Mouse (Mus musculus) liver, embryonic 14.5 days (tissue): Measurements from ENCODE around the gene Chka. TPM values are rescaled to one million over a fixed set of nuclear protein-coding genes. Genes with fewer than 3 reads are reported as not detected.

ENCODE experiments used
- ATAC-seq: fragments of 200-750 bp; cut with Nextera tagmentation; 2 replicates; pipeline ENCODE4 v1.8.0; 2017; ENCODE audit warnings: moderate number of reproducible peaks, mild to moderate bottlenecking, moderate library complexity; ENCODE audit not compliant: insufficient read depth
- DNase-seq, 3 experiments: peaks; one replicate each; pipeline ENCODE4 v3.0.0-alpha.2; 2012 to 2013; ENCODE audit warnings: low read depth in 3 of 3, low spot score in 3 of 3
- H3K27ac ChIP-seq: fragments of 300-500 bp; sonication (generic); 2 replicates; pipeline ENCODE4 v1.5.1; 2014; ENCODE audit warnings: moderate library complexity, mild to moderate bottlenecking, control low read depth, inconsistent platforms
- H3K27me3 ChIP-seq: fragments of 300-500 bp; sonication (generic); 2 replicates; pipeline ENCODE4 v1.6.1; 2014; ENCODE audit warnings: mild to moderate bottlenecking, low read length, moderate library complexity; ENCODE audit not compliant: control insufficient read depth, insufficient read depth
- H3K36me3 ChIP-seq: fragments of 300-500 bp; sonication (generic); replicated peaks from 2 replicates; pipeline ENCODE4 v1.6.1; 2014; ENCODE audit warnings: low read depth; ENCODE audit not compliant: control insufficient read depth, insufficient read depth
- H3K4me1 ChIP-seq, 2 experiments: fragments of 200-500 bp in 1 of 2; fragments of 300-500 bp in 1 of 2; sonication (generic) in 1 of 2; replicated peaks; 2 replicates each; pipeline ENCODE4 v1.6.1; 2012 to 2014; ENCODE audit warnings: antibody characterized with exemption in 1 of 2, inconsistent platforms in 1 of 2, low read length in 1 of 2; ENCODE audit not compliant: control insufficient read depth in 2 of 2, insufficient read depth in 2 of 2
- H3K4me2 ChIP-seq: fragments of 300-500 bp; sonication (generic); 2 replicates; pipeline ENCODE4 v1.6.1; 2014; ENCODE audit warnings: low read depth, mild to moderate bottlenecking, control low read depth, moderate library complexity
- H3K4me3 ChIP-seq, 2 experiments: fragments of 200-500 bp in 1 of 2; fragments of 300-500 bp in 1 of 2; sonication (generic) in 1 of 2; 2 replicates each; pipeline ENCODE4 v1.5.1; 2012 to 2014; ENCODE audit warnings: low read depth in 2 of 2, low read length in 2 of 2, mild to moderate bottlenecking in 2 of 2, control low read depth in 1 of 2, inconsistent platforms in 1 of 2, moderate library complexity in 1 of 2; ENCODE audit not compliant: insufficient read depth in 1 of 2
- H3K9ac ChIP-seq: fragments of 300-500 bp; sonication (generic); replicated peaks from 2 replicates; pipeline ENCODE4 v1.6.1; 2014; ENCODE audit warnings: mild to moderate bottlenecking, control low read depth, moderate library complexity
- H3K9me3 ChIP-seq: fragments of 300-500 bp; sonication (generic); 2 replicates; pipeline ENCODE4 v1.6.1; 2016; ENCODE audit warnings: low read length, mixed read lengths; ENCODE audit not compliant: control insufficient read depth
- CTCF ChIP-seq: IDR thresholded peaks from 2 replicates; pipeline ENCODE4 v1.5.1; 2016; ENCODE audit warnings: antibody characterized with exemption, low read depth, control low read depth
- EP300 ChIP-seq: IDR thresholded peaks from 2 replicates; pipeline ENCODE4 v1.6.1; 2016; ENCODE audit warnings: antibody characterized with exemption, low read depth
- whole genome bisulfite sequencing: fragments of 180-500 bp; shearing (Covaris S2); extraction: QIAGEN DNeasy Blood & Tissue Kit; methylation state at CpG from one replicate; pipeline ENCODE4 v1.1.7; 2014; ENCODE audit not compliant: insufficient replicate concordance; 5-methylcytosine and 5-hydroxymethylcytosine counted together
- polyA plus RNA-seq, 2 experiments: library from polyadenylated mRNA; depleted of rRNA in 1 of 2; stranded (reverse) in 1 of 2; unstranded in 1 of 2; fragments of >200 nt; fragmentation: Nextera tagmentation in 1 of 2; extraction: Ambion mirVana in 1 of 2; gene quantifications; 2 replicates each; pipeline versions ENCODE4 v1.2.1 to v1.2.3; 2012 to 2014

The Chka gene
- polyA plus RNA-seq, 2 experiments = 10.3 to 17.0 TPM

DNA sequence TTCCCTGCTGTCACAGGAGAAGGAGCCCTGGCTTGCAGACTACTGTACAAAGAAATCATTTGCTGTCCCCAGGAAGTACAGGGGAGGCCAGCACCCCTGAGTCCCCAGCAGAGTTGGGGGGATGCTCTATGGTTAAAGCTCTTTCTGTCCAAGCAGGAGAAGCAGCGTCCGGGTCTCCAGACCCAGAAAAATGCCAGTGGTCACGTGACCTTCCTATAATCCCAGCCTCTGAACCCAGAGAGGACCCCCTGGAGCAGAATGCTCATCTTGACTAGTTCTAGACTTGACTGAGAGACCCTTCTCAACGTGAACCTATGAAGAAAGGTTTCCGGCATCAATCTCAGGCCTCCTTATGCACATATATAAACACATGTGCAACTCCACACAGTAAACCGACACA lies 74.3 kb downstream of the Chka start:
- Histone ChIP-seq H3K4me3 (no peak overlapping the region), H3K9ac (no peak overlapping the region), H3K9me3 (no peaks in the 10 kb centered on the region), H3K36me3 (no peaks in the 10 kb centered on the region), H3K4me1 (peaks cover 3 to 16% of the 10 kb centered on the region in 2 experiments), H3K4me2 (no peak overlapping the region), H3K27me3 (no peaks in the 10 kb centered on the region), H3K27ac (no peak overlapping the region)
- WGBS = 69% methylated on average over 6 of the region's 6 CpGs
- ATAC-seq (no peak), DNase-seq (no peak)
- TF ChIP-seq CTCF (no peak), EP300 (no peak)

DNA sequence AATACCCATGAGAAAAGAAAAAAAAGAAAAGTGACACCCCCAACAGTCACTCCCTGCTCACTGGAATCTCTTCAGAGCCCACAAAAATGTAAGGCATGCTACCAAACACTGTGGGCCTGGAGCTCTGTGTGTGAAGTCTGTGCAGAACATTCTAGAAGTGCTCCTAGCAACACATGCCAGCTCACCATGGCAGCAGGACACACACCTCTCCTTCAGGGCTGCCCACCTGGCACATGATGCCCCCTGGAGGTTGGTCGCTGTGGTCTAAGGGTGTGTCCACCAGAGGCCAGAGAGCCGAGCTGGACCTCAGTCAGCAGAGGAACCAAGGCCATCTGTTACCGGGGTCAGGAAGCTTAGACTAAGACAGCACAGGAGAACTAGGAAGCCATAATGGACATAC lies 74.7 kb downstream of the Chka start:
- H3K9me3 ChIP-seq = no peaks in the 10 kb centered on the region
- H3K36me3 ChIP-seq = no peaks in the 10 kb centered on the region
- TF ChIP-seq CTCF (peak; percentile 37; the same call in 1 of the 2 replicates), EP300 (no peak)
- DNase-seq = no peak
- no peaks in the 10 kb centered on the region for H3K27me3 ChIP-seq
- H3K4me2 ChIP-seq = no peak overlapping the region
- H3K27ac ChIP-seq = no peak overlapping the region
- no peak for ATAC-seq
- no peak overlapping the region for H3K9ac ChIP-seq
- 42% methylated on average over 3 of the region's 3 CpGs for WGBS
- H3K4me3 ChIP-seq = no peak overlapping the region
- H3K4me1 ChIP-seq = peaks cover 3 to 16% of the 10 kb centered on the region in 2 experiments

DNA sequence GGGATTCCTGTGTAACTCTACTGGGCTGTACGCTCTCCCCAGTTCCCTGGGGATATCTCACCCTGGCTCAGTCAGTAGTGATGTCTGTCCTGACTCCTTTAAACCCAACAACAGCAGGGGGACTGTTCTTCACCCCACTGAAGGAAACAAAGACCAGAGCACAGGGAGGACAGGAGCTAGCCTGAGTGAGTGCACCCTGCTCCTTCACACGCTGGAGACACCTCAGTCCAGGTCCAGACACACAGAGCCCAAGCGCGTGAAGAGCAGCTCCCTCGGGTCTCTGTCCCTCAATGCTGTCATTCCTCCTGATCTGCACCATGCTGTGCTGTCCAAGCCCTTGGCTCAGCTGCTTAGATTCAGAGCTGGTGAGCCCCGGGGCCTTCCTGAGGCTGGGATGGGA lies 75.1 kb downstream of the Chka start:
- Histone ChIP-seq H3K27me3 (no peaks in the 10 kb centered on the region), H3K4me3 (no peak overlapping the region), H3K4me2 (no peak overlapping the region), H3K27ac (no peak overlapping the region), H3K4me1 (peaks cover 3 to 16% of the 10 kb centered on the region in 2 experiments), H3K9ac (no peak overlapping the region), H3K9me3 (no peaks in the 10 kb centered on the region), H3K36me3 (no peaks in the 10 kb centered on the region)
- DNase-seq (no peak), ATAC-seq (no peak)
- TF ChIP-seq EP300 (no peak), CTCF (no peak)
- whole genome bisulfite sequencing = 72% methylated on average over 6 of the region's 6 CpGs

DNA sequence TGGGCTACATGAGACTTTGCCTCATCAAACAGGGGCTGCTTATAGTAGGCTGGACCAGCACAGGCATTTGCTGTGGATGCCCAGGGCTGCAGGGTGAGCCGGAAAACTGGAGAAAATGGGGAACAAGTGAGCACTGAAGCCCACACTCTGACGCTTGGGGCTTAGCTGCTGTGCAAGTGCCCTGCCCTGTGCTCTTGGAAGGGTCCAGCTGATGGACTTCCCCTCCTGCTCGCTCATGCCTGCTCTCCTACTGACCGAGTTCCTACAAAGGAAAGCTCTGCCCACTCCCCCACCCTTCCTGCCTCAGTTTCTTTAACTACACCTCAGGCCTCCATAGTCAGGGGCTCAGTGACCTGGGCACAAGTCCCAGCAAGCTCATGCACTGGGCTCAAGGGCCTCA lies 76.4 kb downstream of the Chka start:
- no peak for TF ChIP-seq EP300
- no peak for TF ChIP-seq CTCF
- Histone ChIP-seq H3K4me3 (no peak overlapping the region), H3K9ac (no peak overlapping the region), H3K27me3 (no peaks in the 10 kb centered on the region), H3K9me3 (no peaks in the 10 kb centered on the region), H3K27ac (no peak overlapping the region), H3K4me2 (no peak overlapping the region), H3K4me1 (peaks cover 3 to 16% of the 10 kb centered on the region in 2 experiments), H3K36me3 (no peaks in the 10 kb centered on the region)
- DNase-seq (no peak), ATAC-seq (no peak)
- 45% methylated on average over 4 of the region's 4 CpGs for WGBS

DNA sequence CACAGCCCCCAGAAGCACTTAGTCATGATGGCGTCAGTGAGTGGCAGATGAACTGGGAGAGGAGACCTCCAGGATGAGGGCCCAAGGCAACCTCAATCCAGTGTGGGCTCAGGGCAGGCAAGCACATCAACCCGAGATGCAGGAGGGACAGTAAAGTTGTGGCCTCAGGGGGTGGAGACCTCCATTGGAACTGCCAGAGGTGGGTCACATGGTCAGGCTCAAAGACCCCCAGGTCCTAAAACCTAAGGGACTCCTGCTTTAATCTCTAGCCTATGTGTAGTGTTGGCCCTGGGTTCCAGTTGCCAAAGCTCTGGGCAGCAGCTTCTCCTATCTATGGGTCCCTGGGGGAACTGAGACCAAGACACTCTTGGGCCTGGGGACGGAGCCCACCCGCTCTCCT lies 77.2 kb downstream of the Chka start:
- WGBS = 44% methylated on average over 4 of the region's 4 CpGs
- Histone ChIP-seq H3K4me2 (peak overlapping the region; percentile 16; the same call in 1 of the 2 replicates), H3K4me3 (no peak overlapping the region), H3K9me3 (no peaks in the 10 kb centered on the region), H3K27me3 (no peaks in the 10 kb centered on the region), H3K27ac (no peak overlapping the region), H3K4me1 (peaks cover 3 to 12% of the 10 kb centered on the region in 2 experiments), H3K36me3 (no peaks in the 10 kb centered on the region), H3K9ac (no peak overlapping the region)
- ATAC-seq (no peak), DNase-seq (no peak)
- TF ChIP-seq EP300 (no peak), CTCF (no peak)
